Mouse (Mus musculus) v-Abl transformed pro-B cells (cell line): ENCODE data around the gene Sema4g.

Experiments used
- in situ Hi-C, 2 experiments: fragments of 400-800 bp; cut with MboI; formaldehyde crosslinking; loops; one replicate each; pipeline ENCODE4 v1.15.1; 2025; ENCODE audit not compliant: unreplicated experiment in 2 of 2

Gene Sema4g

DNA sequence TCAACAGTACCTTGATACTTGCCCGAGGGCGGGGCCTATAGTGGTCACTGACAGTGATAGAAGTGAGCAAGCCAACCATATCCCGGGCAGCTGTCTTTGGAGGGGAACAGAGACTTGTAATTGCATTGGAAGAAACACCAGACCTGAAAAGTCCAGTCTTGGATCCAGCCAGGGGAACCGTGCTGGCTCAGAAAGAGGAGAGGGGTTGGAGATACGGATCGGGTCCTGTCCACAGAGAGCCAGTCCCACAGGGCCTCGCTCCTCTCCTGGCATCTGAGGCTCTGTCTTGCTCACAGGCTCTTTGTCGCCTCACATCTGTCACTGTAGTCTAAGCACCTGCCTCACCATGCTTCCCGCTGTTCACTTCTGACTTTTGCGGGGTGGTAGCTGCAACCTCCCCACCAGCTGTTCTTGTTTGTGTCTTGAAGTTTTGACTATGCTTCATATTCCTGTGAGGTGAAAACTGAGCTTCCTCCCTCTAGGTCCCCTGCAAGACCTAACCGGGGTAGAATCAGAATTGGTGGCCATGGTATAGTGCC lies 55.6 kb downstream of the Sema4g start:
- in situ Hi-C loops = loop anchor here in 1 of 2 experiments (25.0 kb wide), 1 partner anchor 457 kb away; no protein-coding TSS in a partner anchor

- in situ Hi-C loops = loop anchor here in 1 of 2 experiments (25.0 kb wide), 1 partner anchor 458 kb away; no protein-coding TSS in a partner anchor
Measured at GRCm38 (mm10) chr19:45045236-45045635, 56.3 kb downstream of the Sema4g start.

- in situ Hi-C loops = loop anchor here in 1 of 2 experiments (25.0 kb wide), 1 partner anchor 458 kb away; no protein-coding TSS in a partner anchor
Measured at GRCm38 (mm10) chr19:45045651-45046050, 56.8 kb downstream of the Sema4g start, which contains the start of gene Pdzd7. Gene Pdzd7, minus strand, starts transcription at chr19:45045717.

- in situ Hi-C loops = loop anchor here in 1 of 2 experiments (25.0 kb wide), 1 partner anchor 459 kb away; no protein-coding TSS in a partner anchor
Measured at GRCm38 (mm10) chr19:45046523-45047321, 57.8 kb downstream of the Sema4g start.

GRCm38 (mm10) chr19:45047417-45047934 lies 58.6 kb downstream of the Sema4g start, which contains the start of gene Sfxn3:
Gene Sfxn3, plus strand, starts transcription at chr19:45047503.
- in situ Hi-C loops = loop anchor here in 1 of 2 experiments (25.0 kb wide), 1 partner anchor 460 kb away; no protein-coding TSS in a partner anchor

DNA sequence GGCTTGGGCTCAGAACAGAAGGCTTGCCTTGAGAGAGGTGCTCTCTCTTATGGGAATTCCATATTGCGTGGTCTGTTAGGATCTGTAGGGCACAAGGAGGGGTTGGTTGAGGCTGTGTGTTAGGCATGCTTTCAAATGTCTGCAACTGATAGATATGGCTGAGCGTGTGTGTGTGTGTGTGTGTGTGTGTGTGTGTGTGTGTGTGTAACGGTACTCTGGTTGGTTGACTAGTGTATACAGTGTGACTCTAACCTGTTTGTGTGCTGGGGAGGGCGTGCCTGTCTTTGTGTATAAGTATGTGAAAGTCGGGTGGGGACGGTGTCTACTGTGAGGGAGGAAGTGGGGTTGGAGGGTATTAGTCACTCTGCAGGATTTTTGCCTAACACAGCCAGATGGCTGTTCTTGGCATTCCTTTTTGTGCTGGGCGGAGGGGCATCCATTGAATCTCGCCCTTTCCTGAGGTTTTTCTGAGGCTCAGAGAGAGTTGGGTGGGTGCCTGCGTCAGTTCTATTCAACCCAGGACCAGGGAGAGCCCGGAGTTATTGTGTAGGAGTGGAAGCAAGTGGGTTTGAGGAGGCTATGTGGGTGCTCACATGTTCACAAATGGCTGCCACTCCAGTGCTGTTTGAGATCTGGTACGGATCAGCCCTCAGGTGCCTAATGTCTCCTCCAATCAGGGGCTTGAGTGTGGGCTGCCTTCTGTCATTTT lies 59.2 kb downstream of the Sema4g start:
- in situ Hi-C loops = loop anchor here in 1 of 2 experiments (25.0 kb wide), 1 partner anchor 461 kb away; no protein-coding TSS in a partner anchor

GRCm38 (mm10) chr19:45048644-45049365 lies 59.9 kb downstream of the Sema4g start:
- in situ Hi-C loops = loop anchor here in 1 of 2 experiments (25.0 kb wide), 1 partner anchor 462 kb away; no protein-coding TSS in a partner anchor

DNA sequence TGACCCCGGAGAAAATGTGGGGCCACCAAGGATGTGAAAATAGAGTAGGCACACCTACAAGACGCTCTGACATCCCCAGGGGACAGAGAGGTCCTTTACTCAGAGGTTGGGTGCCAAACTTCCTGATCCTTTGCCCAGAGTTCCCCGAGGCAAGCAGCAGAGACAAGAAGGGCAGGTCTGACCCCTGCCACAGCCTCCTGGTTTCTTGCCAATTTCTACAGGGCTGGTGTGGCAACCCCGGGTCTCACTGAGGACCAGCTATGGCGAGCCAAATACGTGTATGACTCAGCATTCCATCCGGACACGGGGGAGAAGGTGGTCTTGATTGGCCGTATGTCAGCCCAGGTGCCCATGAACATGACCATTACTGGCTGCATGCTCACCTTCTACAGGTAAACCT lies 60.6 kb downstream of the Sema4g start:
- in situ Hi-C loops = loop anchor here in 1 of 2 experiments (25.0 kb wide), 1 partner anchor 462 kb away; no protein-coding TSS in a partner anchor
